Mouse (Mus musculus): ENCODE data around the gene Slx4ip. TPM values are rescaled to one million over a fixed set of nuclear protein-coding genes. Genes with fewer than 3 reads are reported as not detected.

Slx4ip gene
- polyA plus RNA-seq, 1 experiment from 2014 or later = 13.2 TPM

DNA sequence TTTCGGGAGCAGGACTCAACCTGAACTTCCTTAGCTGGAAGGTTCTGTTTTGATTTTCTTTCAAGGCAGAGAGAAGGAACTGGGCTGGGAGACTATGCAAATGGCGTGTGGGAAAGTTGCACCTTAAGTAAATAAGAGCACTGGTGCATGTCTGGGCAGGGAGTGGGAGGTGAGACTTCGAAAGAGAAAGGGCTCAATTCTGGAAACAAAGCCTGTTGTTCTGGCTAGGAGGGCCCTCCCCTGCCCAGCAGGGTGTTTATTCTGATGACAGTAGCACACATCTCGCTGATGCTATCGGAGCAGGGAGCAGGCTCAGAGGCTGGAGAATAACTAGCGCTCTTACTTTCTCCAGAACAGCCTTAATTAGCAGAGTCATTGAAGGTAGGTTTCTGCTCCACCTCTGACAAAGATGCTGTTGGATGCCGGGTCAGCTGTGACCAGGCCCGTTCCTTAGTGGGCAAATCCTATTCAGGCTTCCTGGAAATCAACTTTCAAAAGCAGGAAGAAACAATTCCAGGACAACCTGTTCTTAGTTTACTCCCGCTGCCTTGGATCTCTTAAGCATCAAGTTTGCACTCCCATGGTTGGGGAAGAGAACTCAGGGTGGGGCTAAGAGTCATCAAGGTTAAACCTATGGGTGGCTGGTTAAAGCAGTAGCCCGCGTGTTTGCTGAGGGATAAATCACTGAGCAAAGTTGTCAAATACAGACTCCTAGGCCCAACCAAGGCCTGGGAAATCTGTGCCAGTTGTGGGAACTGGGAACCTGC lies 207.4 kb downstream of the Slx4ip start:
- no peak overlapping the region for H3K27ac ChIP-seq (ENCODE audit: low read depth, low read length)
- no peak for ATAC-seq (ENCODE audit: low read depth)
- peaks cover 4% of the 10 kb centered on the region; the same call in 1 of the 2 replicates for H3K4me1 ChIP-seq (ENCODE audit: control insufficient read depth, insufficient read depth, low read length)
- H3K36me3 ChIP-seq (ENCODE audit: control insufficient read depth, insufficient read depth, low read length) = no peaks in the 10 kb centered on the region
- H3K27me3 ChIP-seq (ENCODE audit: control insufficient read depth, insufficient read depth, low read length) = no peaks in the 10 kb centered on the region
- WGBS = 22% methylated on average over 11 of the region's 11 CpGs
- no peak overlapping the region for H3K9ac ChIP-seq (replicated peaks; ENCODE audit: low read depth, low read length)
- H3K4me2 ChIP-seq (ENCODE audit: low read depth, low read length) = no peak overlapping the region
- no peak overlapping the region for H3K4me3 ChIP-seq (ENCODE audit: low read depth, low read length)
- no peaks in the 10 kb centered on the region for H3K9me3 ChIP-seq (ENCODE audit: control insufficient read depth, low read length)

DNA sequence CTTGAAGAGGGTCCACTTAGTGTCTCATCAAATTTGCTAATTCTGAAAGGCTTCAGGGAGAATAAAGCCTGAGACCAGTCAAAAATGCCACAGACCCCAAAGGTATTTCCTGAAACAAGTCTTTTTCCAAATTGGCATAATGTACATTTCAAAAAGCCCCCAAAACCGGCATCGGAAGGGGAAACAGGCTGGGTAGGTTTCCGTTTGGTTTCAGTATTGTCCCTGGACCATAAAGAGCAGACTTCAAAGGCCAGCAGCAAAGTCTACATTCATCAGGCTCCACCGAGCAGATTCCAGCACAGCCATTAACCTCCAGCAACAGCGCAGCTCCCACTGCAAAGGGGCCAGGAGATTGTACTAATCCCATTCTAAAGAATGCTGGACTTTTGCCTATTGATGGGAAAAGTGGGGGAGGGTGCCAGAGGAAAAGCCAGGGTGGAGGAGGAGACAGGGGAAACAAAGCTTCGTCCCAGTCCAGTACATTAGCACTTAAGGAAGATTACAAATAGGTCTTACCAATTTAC lies 208.3 kb downstream of the Slx4ip start:
- Histone ChIP-seq H3K27ac (ENCODE audit: low read depth, low read length) (no peak overlapping the region), H3K27me3 (ENCODE audit: control insufficient read depth, insufficient read depth, low read length) (no peaks in the 10 kb centered on the region), H3K9me3 (ENCODE audit: control insufficient read depth, low read length) (no peaks in the 10 kb centered on the region), H3K36me3 (ENCODE audit: control insufficient read depth, insufficient read depth, low read length) (no peaks in the 10 kb centered on the region), H3K9ac (replicated peaks; ENCODE audit: low read depth, low read length) (no peak overlapping the region), H3K4me3 (ENCODE audit: low read depth, low read length) (no peak overlapping the region), H3K4me1 (ENCODE audit: control insufficient read depth, insufficient read depth, low read length) (peaks cover 4% of the 10 kb centered on the region; the same call in 1 of the 2 replicates), H3K4me2 (ENCODE audit: low read depth, low read length) (no peak overlapping the region)
- no peak for ATAC-seq (ENCODE audit: low read depth)
- WGBS = 14% methylated on average over 6 of the region's 6 CpGs

- Histone ChIP-seq H3K4me3 (ENCODE audit: low read depth, low read length) (no peak overlapping the region), H3K9me3 (ENCODE audit: control insufficient read depth, low read length) (no peaks in the 10 kb centered on the region), H3K4me1 (ENCODE audit: control insufficient read depth, insufficient read depth, low read length) (peaks cover 4% of the 10 kb centered on the region; the same call in 1 of the 2 replicates), H3K4me2 (ENCODE audit: low read depth, low read length) (no peak overlapping the region), H3K36me3 (ENCODE audit: control insufficient read depth, insufficient read depth, low read length) (no peaks in the 10 kb centered on the region), H3K27me3 (ENCODE audit: control insufficient read depth, insufficient read depth, low read length) (no peaks in the 10 kb centered on the region), H3K27ac (ENCODE audit: low read depth, low read length) (no peak overlapping the region), H3K9ac (replicated peaks; ENCODE audit: low read depth, low read length) (no peak overlapping the region)
- peak; percentile 83 for ATAC-seq (ENCODE audit: low read depth)
- WGBS = 22% methylated on average over 5 of the region's 5 CpGs
These were observed 210.1 kb downstream of the Slx4ip start for GRCm38 (mm10) chr2:137101074-137101473.

- Histone ChIP-seq H3K4me3 (ENCODE audit: low read depth, low read length) (no peak overlapping the region), H3K4me1 (ENCODE audit: control insufficient read depth, insufficient read depth, low read length) (peaks cover 22% of the 10 kb centered on the region), H3K4me2 (ENCODE audit: low read depth, low read length) (no peak overlapping the region), H3K27me3 (ENCODE audit: control insufficient read depth, insufficient read depth, low read length) (no peaks in the 10 kb centered on the region), H3K9me3 (ENCODE audit: control insufficient read depth, low read length) (no peaks in the 10 kb centered on the region), H3K9ac (replicated peaks; ENCODE audit: low read depth, low read length) (no peak overlapping the region), H3K36me3 (ENCODE audit: control insufficient read depth, insufficient read depth, low read length) (no peaks in the 10 kb centered on the region), H3K27ac (ENCODE audit: low read depth, low read length) (no peak overlapping the region)
- no peak for ATAC-seq (ENCODE audit: low read depth)
- whole genome bisulfite sequencing = 59% methylated on average over 4 of the region's 4 CpGs
These were observed 216.2 kb downstream of the Slx4ip start for GRCm38 (mm10) chr2:137107203-137107602.

GRCm38 (mm10) chr2:137107946-137108345 lies 216.9 kb downstream of the Slx4ip start:
- Histone ChIP-seq H3K4me3 (ENCODE audit: low read depth, low read length) (no peak overlapping the region), H3K9me3 (ENCODE audit: control insufficient read depth, low read length) (no peaks in the 10 kb centered on the region), H3K27me3 (ENCODE audit: control insufficient read depth, insufficient read depth, low read length) (no peaks in the 10 kb centered on the region), H3K36me3 (ENCODE audit: control insufficient read depth, insufficient read depth, low read length) (no peaks in the 10 kb centered on the region), H3K9ac (replicated peaks; ENCODE audit: low read depth, low read length) (no peak overlapping the region), H3K4me2 (ENCODE audit: low read depth, low read length) (no peak overlapping the region), H3K27ac (ENCODE audit: low read depth, low read length) (no peak overlapping the region), H3K4me1 (ENCODE audit: control insufficient read depth, insufficient read depth, low read length) (peaks cover 29% of the 10 kb centered on the region)
- no peak for ATAC-seq (ENCODE audit: low read depth)
- 58% methylated on average over 8 of the region's 8 CpGs for WGBS

- H3K27ac ChIP-seq (ENCODE audit: low read depth, low read length) = no peak overlapping the region
- H3K9ac ChIP-seq (replicated peaks; ENCODE audit: low read depth, low read length) = no peak overlapping the region
- no peak overlapping the region; the same call in 1 of the 2 replicates for H3K4me2 ChIP-seq (ENCODE audit: low read depth, low read length)
- H3K4me1 ChIP-seq (ENCODE audit: control insufficient read depth, insufficient read depth, low read length) = peaks cover 35% of the 10 kb centered on the region
- no peaks in the 10 kb centered on the region for H3K27me3 ChIP-seq (ENCODE audit: control insufficient read depth, insufficient read depth, low read length)
- H3K36me3 ChIP-seq (ENCODE audit: control insufficient read depth, insufficient read depth, low read length) = no peaks in the 10 kb centered on the region
- ATAC-seq (ENCODE audit: low read depth) = peak; percentile 48; the same call in 1 of the 2 replicates
- H3K4me3 ChIP-seq (ENCODE audit: low read depth, low read length) = no peak overlapping the region
- H3K9me3 ChIP-seq (ENCODE audit: control insufficient read depth, low read length) = no peaks in the 10 kb centered on the region
- 26% methylated on average over 15 of the region's 15 CpGs for WGBS
These were observed 218.5 kb downstream of the Slx4ip start for GRCm38 (mm10) chr2:137109321-137110213.

DNA sequence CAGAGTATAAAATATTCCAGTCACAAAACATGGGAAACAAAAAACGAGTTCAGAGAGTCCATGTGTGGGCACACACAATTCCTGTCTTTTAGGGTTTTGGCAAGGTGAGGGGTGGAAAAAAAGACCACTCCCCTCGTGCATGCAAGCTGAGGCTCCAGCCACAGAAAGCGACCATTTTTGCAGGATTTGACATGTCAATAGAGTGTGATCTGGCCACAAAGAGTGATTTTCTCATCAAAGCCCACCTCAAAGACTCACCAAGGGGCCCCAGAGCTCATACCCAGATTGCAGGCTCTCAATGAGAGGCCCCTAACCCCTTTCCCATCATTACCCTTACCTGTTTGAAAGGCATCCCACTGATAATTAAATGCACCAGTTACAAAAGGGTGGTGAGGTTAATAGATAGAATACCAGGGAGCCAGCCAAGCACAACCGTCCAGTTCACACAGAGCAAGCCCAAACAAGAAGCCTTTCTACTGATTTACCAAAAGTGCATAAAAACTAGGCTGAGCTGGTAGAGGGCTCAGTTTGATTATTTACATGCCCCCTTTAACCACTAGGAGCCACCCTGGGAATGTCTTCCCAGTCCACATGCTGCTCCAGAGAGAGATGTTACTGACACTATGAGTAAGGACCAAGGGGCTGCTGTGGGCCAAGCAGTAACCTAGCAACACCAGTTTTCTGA lies 219.3 kb downstream of the Slx4ip start:
- peaks cover 35% of the 10 kb centered on the region for H3K4me1 ChIP-seq (ENCODE audit: control insufficient read depth, insufficient read depth, low read length)
- no peak overlapping the region for H3K9ac ChIP-seq (replicated peaks; ENCODE audit: low read depth, low read length)
- H3K36me3 ChIP-seq (ENCODE audit: control insufficient read depth, insufficient read depth, low read length) = no peaks in the 10 kb centered on the region
- H3K27ac ChIP-seq (ENCODE audit: low read depth, low read length) = no peak overlapping the region
- H3K9me3 ChIP-seq (ENCODE audit: control insufficient read depth, low read length) = no peaks in the 10 kb centered on the region
- H3K27me3 ChIP-seq (ENCODE audit: control insufficient read depth, insufficient read depth, low read length) = no peaks in the 10 kb centered on the region
- 13% methylated on average over 4 of the region's 4 CpGs for whole genome bisulfite sequencing
- H3K4me3 ChIP-seq (ENCODE audit: low read depth, low read length) = no peak overlapping the region
- no peak overlapping the region; the same call in 1 of the 2 replicates for H3K4me2 ChIP-seq (ENCODE audit: low read depth, low read length)
- ATAC-seq (ENCODE audit: low read depth) = 0 out of 2 replicates have a peak, but pooled peaks have one; percentile 12

- Histone ChIP-seq H3K27me3 (ENCODE audit: control insufficient read depth, insufficient read depth, low read length) (no peaks in the 10 kb centered on the region), H3K9ac (replicated peaks; ENCODE audit: low read depth, low read length) (peak overlapping the region; percentile 39)
- ATAC-seq (ENCODE audit: low read depth) = no peak
These were observed 222.5 kb downstream of the Slx4ip start for GRCm38 (mm10) chr2:137113288-137114061.

More at GRCm38 (mm10) chr2:137113288-137114061, 222.5 kb downstream of the Slx4ip start:
- Histone ChIP-seq H3K27ac (ENCODE audit: low read depth, low read length) (no peak overlapping the region), H3K36me3 (ENCODE audit: control insufficient read depth, insufficient read depth, low read length) (no peaks in the 10 kb centered on the region), H3K9me3 (ENCODE audit: control insufficient read depth, low read length) (no peaks in the 10 kb centered on the region), H3K4me3 (ENCODE audit: low read depth, low read length) (peak overlapping the region; percentile 60), H3K4me2 (ENCODE audit: low read depth, low read length) (peak overlapping the region; percentile 76), H3K4me1 (ENCODE audit: control insufficient read depth, insufficient read depth, low read length) (peaks cover 35% of the 10 kb centered on the region)
- WGBS = 6% methylated on average over 12 of the region's 12 CpGs

All from neural tube, embryonic 14.5 days (tissue).